Mouse (Mus musculus) CD4-positive, CD25-positive, alpha-beta regulatory T cell (primary cell): ENCODE measurements around the gene Det1. TPM values are rescaled to one million over a fixed set of nuclear protein-coding genes. Genes with fewer than 3 reads are reported as not detected.

Experiments
- polyA plus RNA-seq: library from polyadenylated mRNA; unstranded; fragments of 100-300 nt; shearing (Covaris generic); gene quantifications from one replicate; pipeline ENCODE4 v1.2.1, GENCODE M21; 2017

The Det1 gene
- 30.9 TPM for polyA plus RNA-seq

DNA sequence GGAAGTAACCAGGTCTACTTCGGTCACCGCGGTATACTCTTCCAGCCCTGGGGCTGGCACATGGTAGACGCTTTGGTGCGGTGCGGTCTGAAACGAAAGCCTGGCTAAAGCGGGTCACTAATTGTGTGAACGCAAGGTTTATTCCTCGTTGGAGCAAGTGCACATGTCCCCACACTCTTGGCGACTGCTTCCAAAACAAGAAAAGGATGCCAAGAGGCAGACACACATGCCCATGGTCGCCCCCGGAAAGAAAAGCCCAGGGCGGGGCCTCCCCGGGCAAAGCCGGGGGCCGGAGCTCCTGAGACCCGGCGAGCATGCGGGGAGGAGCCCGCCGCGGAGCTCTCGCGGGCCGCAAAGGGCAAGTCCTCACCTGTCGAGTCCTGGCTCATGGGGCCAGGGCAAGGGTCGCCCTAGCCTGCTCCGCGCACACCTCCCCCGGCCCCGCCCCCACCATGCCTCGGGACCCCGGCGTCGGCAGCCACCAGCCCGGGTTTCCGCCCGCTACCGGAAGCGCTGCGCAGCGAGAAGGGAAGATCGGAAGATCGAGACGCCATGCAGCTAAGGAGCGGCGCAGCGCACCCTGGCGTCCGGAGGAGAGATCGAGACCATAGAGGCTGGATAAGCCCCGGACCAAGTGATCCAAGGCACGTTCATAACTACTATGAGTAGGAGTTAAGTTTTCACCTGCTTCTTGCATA lies at the start of gene Det1:
TSS of gene Det1 (minus strand) at position 527 of the 698 bp plus-strand sequence.

DNA sequence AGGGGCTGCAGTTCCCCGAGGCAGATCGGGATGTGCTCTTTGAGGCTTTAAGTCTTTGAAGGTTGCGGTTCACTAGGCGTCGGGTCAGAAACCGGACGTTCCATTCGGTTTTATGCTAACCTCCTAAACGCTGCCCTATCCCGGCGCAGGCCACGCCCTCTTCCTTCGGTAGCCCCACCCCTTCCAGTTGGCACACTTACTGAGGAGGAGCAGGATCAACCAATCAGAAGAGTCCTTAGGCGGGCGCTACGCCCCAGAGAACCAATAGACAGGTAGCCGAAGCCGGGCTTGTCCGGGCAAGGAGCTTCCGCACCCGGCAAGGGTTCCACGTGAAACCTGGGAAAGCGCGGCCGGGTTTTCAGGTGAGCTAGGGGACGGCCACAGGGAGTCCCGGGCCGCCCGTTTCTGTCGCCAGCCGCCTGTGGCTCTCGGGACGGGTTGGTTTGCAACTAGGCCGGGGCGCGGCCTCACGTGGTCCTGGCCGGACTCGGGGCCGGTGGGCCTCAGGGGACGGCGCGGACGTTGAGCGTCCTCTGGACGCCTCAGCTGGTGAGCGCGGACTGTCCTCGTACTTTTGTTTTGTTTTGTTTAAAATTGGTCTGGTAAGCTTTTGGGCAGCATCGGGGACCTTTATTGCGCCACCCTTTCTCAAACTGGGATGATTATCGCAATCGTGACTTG lies 48.7 kb upstream of the Det1 start, which contains the start of gene Aen:
TSS of gene Aen (plus strand) at position 202 of the 681 bp plus-strand sequence.

DNA sequence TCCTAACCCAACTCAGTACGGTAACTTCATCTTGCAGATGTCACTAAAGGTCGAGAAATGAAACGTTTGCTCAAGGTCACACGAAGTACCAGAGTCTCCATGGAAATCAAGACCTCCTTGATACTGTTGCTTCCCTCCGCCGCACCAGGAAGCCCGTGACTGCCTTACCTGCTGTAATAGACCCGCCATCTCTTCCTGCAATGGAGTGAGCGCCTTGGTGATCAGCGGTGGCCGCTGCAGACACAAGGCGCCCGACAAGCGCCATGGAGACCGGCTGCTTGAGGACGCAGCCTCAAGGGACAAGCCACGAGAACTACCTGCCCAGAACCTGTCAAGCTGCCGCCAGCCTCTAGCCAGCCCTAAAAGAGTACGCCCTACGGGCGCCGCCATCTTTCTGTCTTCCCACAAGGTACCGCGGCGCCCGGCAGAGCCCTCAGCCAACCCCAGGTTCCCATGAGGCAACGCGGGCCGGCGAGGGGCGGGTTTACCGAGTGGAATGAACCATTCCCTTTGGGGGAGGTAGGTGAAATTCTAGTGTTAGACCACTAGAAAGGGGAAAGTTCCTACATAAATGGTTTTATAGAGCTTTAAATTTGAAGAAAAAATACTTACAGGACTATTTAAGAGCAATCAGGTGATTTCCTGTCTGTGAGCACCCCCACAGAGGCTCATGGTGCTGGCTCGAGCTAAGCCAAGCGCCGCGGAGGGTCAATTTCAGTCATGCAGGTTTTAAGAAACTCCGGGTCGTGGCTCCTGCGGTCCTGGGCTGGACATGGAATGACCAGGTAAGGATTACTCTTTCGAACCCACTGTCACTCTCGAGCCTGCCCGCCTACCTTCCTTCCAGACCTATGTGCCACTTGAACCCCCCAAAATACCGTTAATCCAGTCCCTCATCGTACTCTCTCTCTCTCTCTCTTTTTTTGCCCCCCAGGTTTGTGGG lies 64.2 kb downstream of the Det1 start, which contains the start of the genes Mrps11 and Mrpl46:
TSS of gene Mrps11 (plus strand) at position 481 of the 943 bp plus-strand sequence.
TSS of gene Mrpl46 (minus strand) at position 893 of the 943 bp plus-strand sequence.

Other genes starting within 250 kb of the Det1 start
- gene Ntrk3, start 109.3 kb downstream of the Det1 start, polyA plus RNA-seq, result 12.0 TPM
- 50.1 TPM for gene Mrps11, start 64.1 kb downstream of the Det1 start, polyA plus RNA-seq
- 52.5 TPM for gene Mrpl46, start 63.7 kb downstream of the Det1 start, polyA plus RNA-seq
- 51.0 TPM for gene Aen, start 48.6 kb upstream of the Det1 start, polyA plus RNA-seq
- 91.5 TPM for gene Isg20, start 66.2 kb upstream of the Det1 start, polyA plus RNA-seq
- gene Acan, start 206.2 kb upstream of the Det1 start, polyA plus RNA-seq, result not detected